In genomic region chr12:85879631-85880314, GRCm38 (mm10) we compare ENCODE assay signal across 8 mouse cellular contexts. TPM values are rescaled to one million over a fixed set of nuclear protein-coding genes. Genes with fewer than 3 reads are reported as not detected.
DNase-seq lines count a peak whose midpoint lies in the region; ATAC-seq and TF ChIP-seq lines count a peak whose summit lies in the region.

No protein-coding gene starts in this region.

- no peak overlapping the region for H3K9ac ChIP-seq in lung, embryonic 14.5 days

- H3K27me3 ChIP-seq in lung, embryonic 14.5 days (ENCODE audit: insufficient read depth, low read length), result no peaks in the 10 kb centered on the region

- no peak overlapping the region for H3K4me3 ChIP-seq in lung, embryonic 14.5 days (ENCODE audit: low read depth, low read length)

- peaks cover 6% of the 10 kb centered on the region for H3K36me3 ChIP-seq in lung, embryonic 14.5 days (ENCODE audit: insufficient read depth)

- no peaks in the 10 kb centered on the region for H3K9me3 ChIP-seq in lung, embryonic 14.5 days (ENCODE audit: low read depth, low read length)

- DNase-seq in kidney, postnatal 36 days, result peak; percentile 31 to 32
- no peak for DNase-seq in kidney, postnatal 10 days
- peak; percentile 38 to 44 for DNase-seq in frontal cortex, postnatal 14 days (ENCODE audit: low spot score in 2 of 2)
- peak; percentile 33 to 47 for DNase-seq in heart, postnatal 14 days
- peak; percentile 72 for DNase-seq in lung, embryonic 14.5 days
- DNase-seq in telencephalon, adult 2 months (ENCODE audit: low read depth, low spot score), result peak; percentile 83
- DNase-seq in natural killer cell, adult 2 months (ENCODE audit: low spot score in 2 of 2), result no peak
- DNase-seq in B cell, adult 2 months, result no peak

- intact Hi-C loops in heart, postnatal 14 days (cut with DNase I), result no loop called here

- H3K4me1 ChIP-seq in lung, embryonic 14.5 days (ENCODE audit: insufficient read depth), result 0 out of 2 replicates have a peak, but pooled peaks cover 10% of the 10 kb centered on the region

- peak; percentile 69; the same call in 1 of the 2 replicates for ATAC-seq in lung, embryonic 14.5 days (ENCODE audit: insufficient read depth)

- peak overlapping the region; percentile 76 for H3K27ac ChIP-seq in lung, embryonic 14.5 days (ENCODE audit: low read depth)

- TF ChIP-seq CTCF in lung, embryonic 14.5 days (IDR thresholded peaks at IDR 0.05; ENCODE audit: low read depth), result no peak

- no peak overlapping the region for H3K4me2 ChIP-seq in lung, embryonic 14.5 days

- 60% methylated on average over 8 of the region's 8 CpGs for WGBS in lung, embryonic 14.5 days

RNA-seq across cellular contexts. Expression of gene Ttll5, which starts 55.3 kb away (rescaled TPM):
- total RNA-seq in heart, postnatal 14 days (2021), result 10 to 100 TPM; 15.4 to 17.2 TPM
- 17.5 and 21.3 TPM in 2 replicates for polyA plus RNA-seq in lung, embryonic 14.5 days (2014; fragmentation: Nextera tagmentation; extraction: Ambion mirVana)

RNA-seq across cellular contexts. Expression of gene Erg28, which starts 55.4 kb away (rescaled TPM):
- total RNA-seq in heart, postnatal 14 days (2021), result 1 to 10 TPM; 6.2 to 7.3 TPM
- 113 and 118 TPM in 2 replicates for polyA plus RNA-seq in lung, embryonic 14.5 days (2014; fragmentation: Nextera tagmentation; extraction: Ambion mirVana)

Comparison
In these comparisons a context has a peak if more than half of its experiments do, and no peak if none do; other contexts are left out.
1. DNase-seq: peak in kidney, postnatal 36 days (2 of 2), frontal cortex, postnatal 14 days (2 of 2), heart, postnatal 14 days (2 of 2), lung, embryonic 14.5 days (single experiment) and telencephalon, adult 2 months (single experiment); none in kidney, postnatal 10 days (single experiment), natural killer cell, adult 2 months (0 of 2) and B cell, adult 2 months (0 of 2).